Mouse (Mus musculus): ENCODE measurements around the gene Plekhm2. TPM values are rescaled to one million over a fixed set of nuclear protein-coding genes. Genes with fewer than 3 reads are reported as not detected.

Plekhm2 gene
- polyA plus RNA-seq, 1 experiment from 2014 or later, result 9.7 TPM

DNA sequence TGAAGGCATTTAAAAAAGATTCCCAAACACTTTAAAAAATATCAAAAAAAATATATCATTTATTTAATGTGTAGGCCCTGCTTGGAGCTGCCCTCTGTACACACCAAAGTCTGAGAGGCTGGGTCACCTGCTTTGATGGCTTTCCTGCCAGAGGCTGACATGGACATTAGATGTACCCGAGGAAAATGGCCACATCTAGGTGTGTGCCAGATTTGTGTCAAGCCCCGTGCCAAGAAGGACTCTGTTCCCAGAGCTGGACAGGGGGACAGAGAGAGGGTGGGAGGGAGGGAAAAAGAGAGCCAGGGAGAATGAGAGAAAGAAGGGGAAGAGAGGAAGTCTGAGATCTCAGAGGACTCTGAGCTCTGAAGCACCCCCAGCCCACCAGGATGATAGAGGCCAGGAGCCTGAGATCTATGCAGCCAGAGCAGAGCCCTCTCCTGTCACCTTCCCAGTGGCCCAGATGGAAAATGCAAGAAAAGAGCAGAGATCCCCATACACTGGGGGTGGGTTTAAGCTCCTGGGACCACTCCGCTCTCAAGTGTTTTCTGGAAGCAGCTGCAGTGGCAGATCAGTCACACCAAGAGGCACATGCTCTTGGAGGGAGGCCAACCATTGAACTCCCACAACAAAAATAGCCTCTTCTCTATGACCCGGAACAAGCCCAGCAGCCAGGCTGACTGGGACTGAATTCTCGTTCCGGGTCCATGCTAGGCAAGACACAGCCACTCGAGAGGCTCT lies 21.4 kb downstream of the Plekhm2 start:
- Histone ChIP-seq H3K27me3 (replicated peaks) (no peaks in the 10 kb centered on the region), H3K27ac (peak overlapping the region; percentile 76), H3K36me3 (replicated peaks) (peaks cover 7% of the 10 kb centered on the region; the same call in 1 of the 2 replicates), H3K9ac (no peak overlapping the region), H3K4me3 (no peak overlapping the region), H3K4me2 (no peak overlapping the region), H3K4me1 (peaks cover 7% of the 10 kb centered on the region; the same call in 1 of the 2 replicates), H3K9me3 (no peaks in the 10 kb centered on the region)
- whole genome bisulfite sequencing, result 50% methylated on average over 7 of the region's 7 CpGs
- peak; percentile 70 for ATAC-seq (replicated peaks)

DNA sequence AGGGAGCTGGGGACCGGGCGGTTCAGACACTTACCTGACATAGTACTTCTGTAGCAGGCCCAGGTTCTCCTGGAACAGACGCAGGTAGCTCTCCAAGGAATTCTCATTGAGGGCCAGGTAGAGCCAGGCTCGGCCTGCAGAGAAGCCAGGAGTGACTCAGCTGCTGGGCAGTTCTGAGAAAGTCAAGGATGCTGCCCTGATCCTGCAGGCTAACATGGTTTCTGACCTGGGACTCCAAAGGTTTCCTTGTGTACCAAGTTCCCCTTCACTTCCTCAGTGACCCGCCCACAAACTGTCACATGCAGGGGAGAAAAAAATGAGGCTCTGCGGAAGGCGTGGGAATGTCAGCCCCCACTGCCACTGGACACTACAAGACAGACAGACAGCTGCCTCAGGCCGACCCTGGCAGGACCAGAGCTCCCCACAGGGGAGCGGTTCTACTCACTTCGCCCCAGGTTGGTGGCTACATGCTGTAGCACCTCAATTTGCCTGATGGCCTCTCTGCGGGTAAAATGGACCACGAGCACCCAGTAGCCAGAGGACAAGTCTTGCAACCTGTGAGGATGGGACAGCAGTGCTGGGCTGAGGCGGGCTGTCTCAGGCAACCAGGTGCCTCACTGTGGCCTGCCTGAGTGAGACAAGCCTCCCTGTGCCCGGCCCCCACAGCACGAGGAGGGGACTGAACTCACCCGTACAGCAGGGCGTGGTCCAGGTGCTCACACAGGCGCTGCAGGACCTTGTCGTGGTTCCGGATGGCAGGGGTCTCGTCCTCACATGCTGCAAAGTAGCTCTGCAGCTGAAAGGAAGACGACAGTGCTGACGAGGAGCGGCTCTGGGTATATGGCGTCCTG lies 22.5 kb downstream of the Plekhm2 start:
- peaks cover 13% of the 10 kb centered on the region for H3K36me3 ChIP-seq (replicated peaks)
- peaks cover 7% of the 10 kb centered on the region; the same call in 1 of the 2 replicates for H3K4me1 ChIP-seq
- no peak overlapping the region for H3K9ac ChIP-seq
- 0 out of 2 replicates have a peak overlapping the region, but pooled peaks have one; percentile 34 for H3K27ac ChIP-seq
- no peak overlapping the region for H3K4me2 ChIP-seq
- 92% methylated on average over 25 of the region's 25 CpGs for WGBS
- no peak overlapping the region for H3K4me3 ChIP-seq
- H3K9me3 ChIP-seq, result no peaks in the 10 kb centered on the region
- no peak for ATAC-seq (replicated peaks)
- no peaks in the 10 kb centered on the region for H3K27me3 ChIP-seq (replicated peaks)

DNA sequence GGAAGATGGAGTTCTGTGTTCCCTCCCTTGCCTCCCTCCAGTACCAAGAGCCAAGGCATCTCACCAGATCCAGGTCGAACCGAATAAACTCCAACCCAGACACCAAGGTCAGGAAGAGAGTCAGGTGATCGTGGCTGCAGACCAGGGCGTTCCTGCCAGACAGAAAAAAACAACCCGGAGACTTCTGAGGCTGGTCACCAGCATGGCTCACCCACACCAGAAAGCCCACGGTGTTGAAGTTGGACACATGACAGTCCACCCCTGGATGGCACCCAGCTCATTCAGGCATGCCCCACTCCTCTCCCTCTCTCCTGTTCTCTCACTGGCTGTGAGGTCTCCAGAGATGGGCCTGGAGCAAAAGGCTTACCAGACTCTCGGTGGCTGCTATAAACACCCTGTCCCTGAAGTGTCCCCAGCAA lies 23.3 kb downstream of the Plekhm2 start:
- no peak overlapping the region for H3K9ac ChIP-seq
- no peaks in the 10 kb centered on the region for H3K27me3 ChIP-seq (replicated peaks)
- peaks cover 7% of the 10 kb centered on the region; the same call in 1 of the 2 replicates for H3K4me1 ChIP-seq
- no peaks in the 10 kb centered on the region for H3K9me3 ChIP-seq
- no peak overlapping the region for H3K4me3 ChIP-seq
- no peak overlapping the region for H3K4me2 ChIP-seq
- WGBS, result 85% methylated on average over 7 of the region's 7 CpGs
- peaks cover 19% of the 10 kb centered on the region for H3K36me3 ChIP-seq (replicated peaks)
- no peak for ATAC-seq (replicated peaks)
- H3K27ac ChIP-seq, result no peak overlapping the region

DNA sequence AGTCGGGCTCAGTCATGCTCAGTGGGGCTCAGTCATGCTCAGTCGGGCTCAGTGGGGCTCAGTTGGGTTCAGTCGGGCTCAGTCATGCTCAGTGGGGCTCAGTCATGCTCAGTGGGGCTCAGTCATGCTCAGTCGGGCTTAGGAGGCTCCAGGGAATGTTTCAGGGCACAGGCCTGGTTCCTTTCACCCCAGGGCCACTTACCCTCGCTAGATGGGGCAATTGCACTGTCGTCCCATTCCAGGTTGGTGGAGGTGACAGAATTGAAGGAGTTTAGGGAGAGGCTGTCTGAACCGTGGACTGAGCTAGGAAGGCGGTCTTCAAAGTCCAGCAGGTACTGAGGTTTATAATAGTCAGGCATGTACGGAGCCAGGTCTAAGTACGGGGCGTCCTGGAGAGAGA lies 25.2 kb downstream of the Plekhm2 start:
- no peak overlapping the region for H3K27ac ChIP-seq
- H3K4me1 ChIP-seq, result peaks cover 7% of the 10 kb centered on the region; the same call in 1 of the 2 replicates
- no peaks in the 10 kb centered on the region for H3K27me3 ChIP-seq (replicated peaks)
- no peak overlapping the region for H3K4me3 ChIP-seq
- 58% methylated on average over 11 of the region's 11 CpGs for WGBS
- no peaks in the 10 kb centered on the region for H3K9me3 ChIP-seq
- H3K9ac ChIP-seq, result no peak overlapping the region
- peaks cover 22% of the 10 kb centered on the region for H3K36me3 ChIP-seq (replicated peaks)
- H3K4me2 ChIP-seq, result no peak overlapping the region
- no peak for ATAC-seq (replicated peaks)

DNA sequence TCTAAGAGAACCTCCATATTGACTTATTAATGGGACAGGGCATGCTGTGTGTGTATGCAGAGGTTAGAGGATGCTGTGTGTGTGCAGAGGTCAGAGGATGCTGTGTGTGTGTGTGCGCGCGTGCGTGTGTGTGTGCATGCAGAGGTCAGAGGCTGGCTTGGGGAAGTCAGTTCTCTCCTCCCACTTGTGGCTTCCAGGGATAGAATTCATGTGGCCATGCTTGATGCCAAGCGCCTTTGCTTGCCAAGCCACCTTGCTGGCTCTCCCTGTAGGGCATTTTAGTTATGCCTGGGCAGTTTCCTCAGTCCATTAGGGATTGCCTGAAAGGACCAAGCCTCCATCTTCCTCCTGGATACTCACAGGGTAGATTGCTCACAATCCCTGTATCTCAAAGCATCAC lies 28.0 kb downstream of the Plekhm2 start:
- peaks cover 37% of the 10 kb centered on the region for H3K36me3 ChIP-seq (replicated peaks)
- 96% methylated on average over 5 of the region's 5 CpGs for WGBS
- H3K4me2 ChIP-seq, result no peak overlapping the region
- no peaks in the 10 kb centered on the region for H3K27me3 ChIP-seq (replicated peaks)
- H3K27ac ChIP-seq, result no peak overlapping the region
- no peak for ATAC-seq (replicated peaks)
- H3K9me3 ChIP-seq, result no peaks in the 10 kb centered on the region
- H3K4me1 ChIP-seq, result no peaks in the 10 kb centered on the region
- no peak overlapping the region for H3K4me3 ChIP-seq
- H3K9ac ChIP-seq, result no peak overlapping the region

DNA sequence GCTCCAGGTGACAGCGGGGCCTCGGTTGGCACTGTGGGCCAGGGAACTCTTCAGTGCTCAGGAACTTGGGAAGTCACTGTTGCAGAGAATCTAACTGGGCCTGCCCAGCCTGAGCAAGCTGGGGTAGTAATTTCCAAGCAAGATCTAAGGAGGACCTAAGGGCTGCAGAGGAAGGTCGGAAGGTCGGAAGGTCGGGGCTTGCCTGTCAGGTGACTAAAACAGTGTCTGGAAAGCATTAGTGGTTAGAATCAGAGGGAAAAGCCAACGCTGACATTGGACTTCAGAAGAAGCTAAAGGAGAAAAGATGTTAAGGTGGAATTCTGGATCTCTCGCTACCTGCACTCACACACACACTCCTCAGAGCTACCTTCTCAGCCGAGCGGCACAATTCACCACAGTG lies 28.7 kb downstream of the Plekhm2 start:
- 84% methylated on average over 9 of the region's 9 CpGs for WGBS
- peaks cover 39% of the 10 kb centered on the region for H3K36me3 ChIP-seq (replicated peaks)
- H3K27ac ChIP-seq, result no peak overlapping the region
- ATAC-seq (replicated peaks), result no peak
- H3K27me3 ChIP-seq (replicated peaks), result no peaks in the 10 kb centered on the region
- H3K4me1 ChIP-seq, result no peaks in the 10 kb centered on the region
- no peak overlapping the region for H3K4me2 ChIP-seq
- no peaks in the 10 kb centered on the region for H3K9me3 ChIP-seq
- H3K9ac ChIP-seq, result no peak overlapping the region
- H3K4me3 ChIP-seq, result no peak overlapping the region

DNA sequence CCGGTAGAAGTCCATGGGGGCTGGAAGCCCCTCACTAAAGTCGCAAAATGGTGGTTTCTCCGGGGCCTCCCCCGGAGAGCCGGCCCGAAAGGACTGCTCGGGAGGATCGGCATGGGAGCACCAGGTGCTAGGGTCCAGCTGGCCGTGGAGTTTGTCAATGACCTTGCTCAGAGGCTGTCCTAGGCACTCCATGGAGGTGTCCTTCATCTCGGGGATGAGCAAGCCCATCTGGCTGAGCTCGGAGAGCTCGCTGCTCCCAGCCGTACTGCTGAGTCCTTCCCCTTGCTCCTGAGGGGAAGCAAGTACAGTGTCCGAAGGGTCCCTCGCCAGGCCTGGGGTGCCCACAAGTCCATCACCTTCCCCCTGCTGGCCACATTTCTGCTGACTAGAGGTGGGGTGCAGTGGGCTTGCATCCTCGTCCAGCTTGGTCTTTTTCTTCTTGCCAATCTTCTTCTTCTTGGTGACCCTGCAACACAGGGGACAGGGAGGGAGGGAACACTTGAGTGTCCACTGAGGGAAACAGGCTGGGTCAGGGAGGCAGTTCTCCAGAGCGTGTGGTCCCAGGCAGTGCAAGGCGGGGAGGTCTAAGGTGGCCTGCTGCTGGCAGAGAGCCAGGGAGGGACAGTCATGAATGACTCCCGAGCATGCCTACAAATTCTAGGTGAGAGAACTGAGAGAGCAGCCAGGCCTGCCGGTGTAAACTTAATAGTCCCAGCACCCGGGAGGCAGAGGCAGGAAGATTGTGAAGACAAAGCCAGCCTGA lies 32.4 kb downstream of the Plekhm2 start:
- Histone ChIP-seq H3K27ac (no peak overlapping the region), H3K4me1 (no peaks in the 10 kb centered on the region), H3K4me2 (no peak overlapping the region), H3K4me3 (no peak overlapping the region), H3K9ac (no peak overlapping the region), H3K27me3 (replicated peaks) (no peaks in the 10 kb centered on the region), H3K9me3 (no peaks in the 10 kb centered on the region), H3K36me3 (replicated peaks) (peaks cover 58% of the 10 kb centered on the region)
- WGBS, result 95% methylated on average over 21 of the region's 21 CpGs
- no peak for ATAC-seq (replicated peaks)

DNA sequence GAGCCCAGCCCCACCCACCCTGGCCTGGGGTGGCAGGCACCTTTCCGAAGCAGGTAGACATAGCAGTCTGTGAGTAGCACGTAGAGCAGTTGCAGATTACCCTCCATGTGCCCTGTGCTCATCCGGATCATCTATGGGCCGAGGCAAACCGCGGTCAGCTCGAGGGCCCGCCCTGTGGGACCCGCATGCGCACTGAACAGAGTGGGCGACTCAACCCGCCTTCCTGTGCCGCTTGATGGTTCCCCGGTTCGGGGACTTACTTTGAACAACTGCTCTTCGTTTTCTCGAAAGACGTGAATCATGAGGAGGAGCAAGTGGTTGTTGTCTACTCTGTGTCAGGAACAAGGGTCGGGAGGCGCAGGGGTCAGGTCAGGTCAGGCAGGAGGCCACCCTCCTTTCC lies 33.4 kb downstream of the Plekhm2 start:
- no peak for ATAC-seq (replicated peaks)
- Histone ChIP-seq H3K4me2 (no peak overlapping the region), H3K9me3 (no peaks in the 10 kb centered on the region), H3K36me3 (replicated peaks) (peaks cover 58% of the 10 kb centered on the region), H3K4me3 (no peak overlapping the region), H3K27me3 (replicated peaks) (no peaks in the 10 kb centered on the region), H3K4me1 (no peaks in the 10 kb centered on the region), H3K27ac (no peak overlapping the region), H3K9ac (no peak overlapping the region)
- 97% methylated on average over 20 of the region's 20 CpGs for WGBS

DNA sequence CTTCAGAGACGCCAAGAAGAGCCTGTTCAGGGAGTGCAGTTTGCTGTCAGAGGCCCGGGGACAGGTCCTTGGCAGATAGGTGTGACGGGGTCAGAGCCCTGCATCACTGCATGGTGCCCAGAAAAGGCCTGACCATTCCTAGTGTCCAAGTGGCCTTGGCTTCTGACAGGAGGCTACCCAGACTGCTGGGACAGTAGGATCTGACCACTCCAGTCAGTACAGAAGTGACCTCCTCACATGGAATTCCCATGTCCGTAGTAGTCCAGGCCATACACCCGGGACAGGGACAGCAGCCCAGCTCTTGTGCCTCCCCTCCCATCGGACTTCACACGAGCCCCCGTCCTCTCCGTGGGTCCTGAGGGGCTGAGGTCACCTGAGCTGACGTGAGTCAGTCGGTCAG lies 34.7 kb downstream of the Plekhm2 start:
- H3K4me1 ChIP-seq, result no peaks in the 10 kb centered on the region
- peaks cover 61% of the 10 kb centered on the region for H3K36me3 ChIP-seq (replicated peaks)
- no peaks in the 10 kb centered on the region for H3K27me3 ChIP-seq (replicated peaks)
- no peak overlapping the region for H3K9ac ChIP-seq
- H3K9me3 ChIP-seq, result no peaks in the 10 kb centered on the region
- no peak overlapping the region for H3K4me2 ChIP-seq
- ATAC-seq (replicated peaks), result no peak
- 93% methylated on average over 11 of the region's 11 CpGs for WGBS
- H3K27ac ChIP-seq, result no peak overlapping the region
- no peak overlapping the region for H3K4me3 ChIP-seq

DNA sequence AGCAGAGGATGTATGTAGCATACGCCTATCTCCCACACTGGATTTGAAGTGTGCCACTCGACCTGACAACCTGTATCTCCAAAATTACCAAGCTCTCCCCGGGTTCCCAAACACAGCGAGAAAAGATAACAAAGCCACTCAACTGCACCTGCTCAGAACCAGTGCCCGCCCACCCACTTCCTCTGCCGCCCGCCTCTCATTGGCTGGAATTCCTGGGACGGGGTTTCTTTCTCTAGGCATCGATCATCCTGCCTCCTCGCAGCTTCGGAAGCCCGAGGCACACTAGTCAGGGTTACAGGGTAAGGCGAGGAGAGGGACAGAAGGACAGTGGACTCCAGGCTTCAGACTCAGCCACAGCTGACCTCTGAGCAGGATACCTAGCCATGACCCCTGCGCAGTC lies 36.0 kb downstream of the Plekhm2 start:
- 88% methylated on average over 14 of the region's 14 CpGs for WGBS
- no peak overlapping the region for H3K9ac ChIP-seq

DNA sequence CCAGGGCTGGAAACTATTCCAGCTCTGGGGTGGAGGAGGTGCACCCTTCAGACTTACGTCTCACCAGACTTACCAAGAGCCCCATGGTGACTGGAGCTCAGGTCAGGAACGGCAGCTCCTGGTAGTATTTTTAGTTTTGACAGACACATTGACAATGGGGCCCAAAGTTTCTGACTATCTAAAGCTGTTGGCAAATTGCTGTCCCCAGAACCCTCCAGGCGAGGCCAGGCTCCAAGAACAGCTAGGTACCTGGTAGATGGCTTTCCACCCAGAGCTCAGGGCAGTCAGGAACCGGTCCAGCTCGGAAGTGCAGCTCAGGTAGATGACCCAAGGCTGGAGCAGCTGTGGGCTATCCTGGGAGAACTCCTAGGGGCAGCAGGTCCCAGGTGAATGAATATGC lies 37.2 kb downstream of the Plekhm2 start:
- no peak for ATAC-seq (replicated peaks)
- Histone ChIP-seq H3K9ac (no peak overlapping the region), H3K9me3 (no peaks in the 10 kb centered on the region), H3K27ac (no peak overlapping the region), H3K27me3 (replicated peaks) (no peaks in the 10 kb centered on the region), H3K36me3 (replicated peaks) (peaks cover 50% of the 10 kb centered on the region), H3K4me3 (no peak overlapping the region), H3K4me2 (no peak overlapping the region), H3K4me1 (no peaks in the 10 kb centered on the region)
- WGBS, result 91% methylated on average over 5 of the region's 5 CpGs

More for the DNA sequence above, 36.0 kb downstream of the Plekhm2 start:
- no peak for ATAC-seq (replicated peaks)
- Histone ChIP-seq H3K4me3 (no peak overlapping the region), H3K27ac (no peak overlapping the region), H3K27me3 (replicated peaks) (no peaks in the 10 kb centered on the region), H3K36me3 (replicated peaks) (peaks cover 53% of the 10 kb centered on the region), H3K4me2 (no peak overlapping the region), H3K4me1 (no peaks in the 10 kb centered on the region), H3K9me3 (no peaks in the 10 kb centered on the region)

All from midbrain, embryonic 15.5 days (tissue).